Mouse (Mus musculus) ES-E14 (cell line): ENCODE data around the gene 1700029P11Rik. TPM values are rescaled to one million over a fixed set of nuclear protein-coding genes. Genes with fewer than 3 reads are reported as not detected.

ENCODE experiments used
- DNase-seq: peaks from one replicate; pipeline ENCODE4 v3.0.0-alpha.2; 2013; ENCODE audit warnings: low read depth, low spot score
- H3K27ac ChIP-seq: 2 replicates; pipeline ENCODE4 v1.5.1; 2012; ENCODE audit warnings: low read depth, mild to moderate bottlenecking, low read length, moderate library complexity, mixed read lengths; ENCODE audit not compliant: poor library complexity, insufficient read depth, severe bottlenecking
- H3K36me3 ChIP-seq: 2 replicates; pipeline ENCODE4 v1.6.1; 2012; ENCODE audit warnings: mild to moderate bottlenecking, low read length, moderate library complexity, mixed read lengths; ENCODE audit not compliant: control insufficient read depth, poor library complexity, insufficient read depth, severe bottlenecking
- H3K4me1 ChIP-seq, 2 experiments: fragments of 150-350 bp in 1 of 2; sonication (generic) in 1 of 2; 2 replicates each; pipeline ENCODE4 v1.6.1; 2012; ENCODE audit warnings: low read length in 2 of 2, mild to moderate bottlenecking in 1 of 2, mixed read lengths in 1 of 2; ENCODE audit not compliant: control insufficient read depth in 2 of 2, insufficient read depth in 2 of 2, poor library complexity in 1 of 2
- H3K4me3 ChIP-seq, 2 experiments: fragments of 150-350 bp in 1 of 2; sonication (generic) in 1 of 2; 2 replicates each; pipeline ENCODE4 v1.5.1; 2012; ENCODE audit warnings: low read length in 2 of 2, low read depth in 1 of 2, mild to moderate bottlenecking in 1 of 2, mixed read lengths in 1 of 2; ENCODE audit not compliant: insufficient read depth in 1 of 2, poor library complexity in 1 of 2, severe bottlenecking in 1 of 2
- H3K9ac ChIP-seq: 2 replicates; pipeline ENCODE4 v1.6.1; 2012; ENCODE audit warnings: low read depth, mild to moderate bottlenecking, low read length, mixed read lengths; ENCODE audit not compliant: poor library complexity, insufficient read depth, severe bottlenecking
- H3K9me3 ChIP-seq: fragments of 150-350 bp; sonication (generic); 2 replicates; pipeline ENCODE4 v1.6.1; 2012; ENCODE audit warnings: low read depth, mild to moderate bottlenecking, low read length; ENCODE audit not compliant: control insufficient read depth, insufficient read depth
- CHD2 ChIP-seq: IDR thresholded peaks from 2 replicates; pipeline ENCODE4 v1.6.1; 2014; ENCODE audit warnings: mild to moderate bottlenecking, low read depth, low read length, inconsistent platforms
- HCFC1 ChIP-seq: IDR thresholded peaks from 2 replicates; pipeline ENCODE4 v1.6.1; 2012; ENCODE audit warnings: low read length, inconsistent platforms, borderline replicate concordance; ENCODE audit not compliant: insufficient read depth
- MAFK ChIP-seq: IDR thresholded peaks from 2 replicates; pipeline ENCODE4 v1.6.1; 2014; ENCODE audit warnings: mild to moderate bottlenecking, low read depth, low read length, inconsistent platforms; ENCODE audit not compliant: insufficient read depth
- ZC3H11A ChIP-seq: IDR thresholded peaks from 2 replicates; pipeline ENCODE4 v1.6.1; 2012; ENCODE audit warnings: low read depth, mild to moderate bottlenecking, inconsistent platforms, low read length, borderline replicate concordance
- ZNF384 ChIP-seq: IDR thresholded peaks from 2 replicates; pipeline ENCODE4 v1.6.1; 2012; ENCODE audit warnings: low read depth, low read length, inconsistent platforms
- in situ Hi-C, 2 experiments: fragments of 600-800 bp; cut with MboI; formaldehyde crosslinking; loops; one replicate each; pipeline ENCODE4 v1.15.1; 2025; ENCODE audit warnings: low sequenced_read_pairs in 2 of 2, inconsistent platforms in 1 of 2; ENCODE audit not compliant: unreplicated experiment in 2 of 2
- total RNA-seq: library from RNA; depleted of rRNA; stranded (reverse); fragments of 300-350 nt; gene quantifications from 2 replicates; pipeline ENCODE4 v1.2.3, GENCODE M21; 2012

Gene 1700029P11Rik
- total RNA-seq, 1 experiment, result 29.9 TPM

- in situ Hi-C loops, result no loop called here
- peak; percentile 98 for DNase-seq
- Histone ChIP-seq H3K4me1 (no peaks in the 10 kb centered on the region; a peak in 2 of 4 replicates), H3K36me3 (peaks cover 8% of the 10 kb centered on the region), H3K4me3 (peak overlapping the region; percentile 89 to 90), H3K27ac (peak overlapping the region; percentile 45), H3K9me3 (no peaks in the 10 kb centered on the region), H3K9ac (peak overlapping the region; percentile 85)
- TF ChIP-seq CHD2 (no peak), ZNF384 (no peak), MAFK (no peak), ZC3H11A (no peak; the same call in 1 of the 2 replicates), HCFC1 (no peak)
Measured at GRCm38 (mm10) chr15:82016101-82016808, 35.9 kb downstream of the 1700029P11Rik start.

GRCm38 (mm10) chr15:82016830-82017229 is 36.5 kb downstream of the 1700029P11Rik start:
- no peaks in the 10 kb centered on the region for H3K9me3 ChIP-seq
- peak overlapping the region; percentile 85 for H3K9ac ChIP-seq
- no peak for DNase-seq
- no peak for TF ChIP-seq MAFK
- no peak for TF ChIP-seq ZNF384
- TF ChIP-seq CHD2, result no peak
- peak overlapping the region; percentile 89 to 90 for H3K4me3 ChIP-seq
- peaks cover 8% of the 10 kb centered on the region for H3K36me3 ChIP-seq
- in situ Hi-C loops, result no loop called here
- no peaks in the 10 kb centered on the region; a peak in 2 of 4 replicates for H3K4me1 ChIP-seq
- peak overlapping the region; percentile 45 for H3K27ac ChIP-seq

GRCm38 (mm10) chr15:82017461-82017860 is 37.1 kb downstream of the 1700029P11Rik start:
- no peak for TF ChIP-seq MAFK
- no peak for TF ChIP-seq HCFC1
- TF ChIP-seq ZNF384, result no peak
- TF ChIP-seq CHD2, result no peak
- no peak for TF ChIP-seq ZC3H11A
- in situ Hi-C loops, result no loop called here
- Histone ChIP-seq H3K36me3 (peaks cover 9% of the 10 kb centered on the region), H3K4me1 (no peaks in the 10 kb centered on the region; a peak in 2 of 4 replicates), H3K9ac (peak overlapping the region; percentile 48; the same call in 1 of the 2 replicates), H3K27ac (no peak overlapping the region), H3K9me3 (no peaks in the 10 kb centered on the region), H3K4me3 (no peak overlapping the region)
- DNase-seq, result no peak

- Histone ChIP-seq H3K36me3 (peaks cover 23% of the 10 kb centered on the region), H3K9me3 (no peaks in the 10 kb centered on the region), H3K4me3 (no peak overlapping the region), H3K9ac (no peak overlapping the region), H3K4me1 (no peaks in the 10 kb centered on the region; a peak in 2 of 4 replicates), H3K27ac (no peak overlapping the region)
- TF ChIP-seq ZC3H11A, result no peak
- TF ChIP-seq CHD2, result no peak
- no peak for TF ChIP-seq HCFC1
- TF ChIP-seq MAFK, result no peak
- TF ChIP-seq ZNF384, result no peak
- DNase-seq, result no peak
- in situ Hi-C loops, result no loop called here
Measured at GRCm38 (mm10) chr15:82019288-82019687, 38.9 kb downstream of the 1700029P11Rik start.
